Mouse (Mus musculus) urinary bladder, adult 18-20 months (tissue): ENCODE measurements around the gene Capn8.

Experiments
- DNase-seq, 2 experiments: peaks; one replicate each; pipeline ENCODE4 v3.0.0; 2022; ENCODE audit warnings: low spot score in 2 of 2, mixed read lengths in 2 of 2

Capn8 gene

GRCm38 (mm10) chr1:182550761-182551160, 14.0 kb upstream of the Capn8 start:
- DNase-seq: no peak

GRCm38 (mm10) chr1:182553649-182554375, 11.0 kb upstream of the Capn8 start:
- peak in 1 of 2 experiments; percentile 42 for DNase-seq

GRCm38 (mm10) chr1:182558271-182558670, 6.5 kb upstream of the Capn8 start:
- DNase-seq: no peak

- no peak for DNase-seq
These were observed 5.3 kb upstream of the Capn8 start for GRCm38 (mm10) chr1:182559530-182559929.

- DNase-seq: no peak
These were observed 4.3 kb upstream of the Capn8 start for GRCm38 (mm10) chr1:182560390-182561098.

- DNase-seq: peak in 1 of 2 experiments; percentile 20
These were observed 2.8 kb upstream of the Capn8 start for GRCm38 (mm10) chr1:182561945-182562514.

- DNase-seq: no peak
These were observed 2.0 kb upstream of the Capn8 start for GRCm38 (mm10) chr1:182562576-182563370.

GRCm38 (mm10) chr1:182565351-182565835, 586 bp downstream of the Capn8 start:
- no peak for DNase-seq

DNA sequence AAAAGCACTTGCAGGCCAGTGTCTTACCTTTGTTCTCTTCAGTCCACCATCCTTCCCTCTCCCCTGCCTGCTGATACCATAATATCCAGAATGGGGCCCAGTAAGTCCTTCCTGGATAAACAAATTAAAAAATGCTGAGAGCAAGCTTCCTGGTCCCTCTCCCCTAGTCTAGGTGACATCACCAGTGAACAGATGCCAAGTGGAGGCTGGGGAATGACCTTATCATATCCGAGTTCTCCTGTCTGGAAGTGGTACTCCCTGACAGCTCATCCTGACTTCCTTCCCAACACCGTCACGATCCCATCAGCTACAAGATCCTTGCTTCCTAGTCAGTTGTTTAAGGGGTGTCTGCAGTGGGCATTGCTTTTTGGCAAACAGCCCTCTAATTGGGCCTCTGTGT, 6.3 kb downstream of the Capn8 start:
- no peak for DNase-seq

- no peak for DNase-seq
These were observed 7.2 kb downstream of the Capn8 start for GRCm38 (mm10) chr1:182571973-182572372.

DNA sequence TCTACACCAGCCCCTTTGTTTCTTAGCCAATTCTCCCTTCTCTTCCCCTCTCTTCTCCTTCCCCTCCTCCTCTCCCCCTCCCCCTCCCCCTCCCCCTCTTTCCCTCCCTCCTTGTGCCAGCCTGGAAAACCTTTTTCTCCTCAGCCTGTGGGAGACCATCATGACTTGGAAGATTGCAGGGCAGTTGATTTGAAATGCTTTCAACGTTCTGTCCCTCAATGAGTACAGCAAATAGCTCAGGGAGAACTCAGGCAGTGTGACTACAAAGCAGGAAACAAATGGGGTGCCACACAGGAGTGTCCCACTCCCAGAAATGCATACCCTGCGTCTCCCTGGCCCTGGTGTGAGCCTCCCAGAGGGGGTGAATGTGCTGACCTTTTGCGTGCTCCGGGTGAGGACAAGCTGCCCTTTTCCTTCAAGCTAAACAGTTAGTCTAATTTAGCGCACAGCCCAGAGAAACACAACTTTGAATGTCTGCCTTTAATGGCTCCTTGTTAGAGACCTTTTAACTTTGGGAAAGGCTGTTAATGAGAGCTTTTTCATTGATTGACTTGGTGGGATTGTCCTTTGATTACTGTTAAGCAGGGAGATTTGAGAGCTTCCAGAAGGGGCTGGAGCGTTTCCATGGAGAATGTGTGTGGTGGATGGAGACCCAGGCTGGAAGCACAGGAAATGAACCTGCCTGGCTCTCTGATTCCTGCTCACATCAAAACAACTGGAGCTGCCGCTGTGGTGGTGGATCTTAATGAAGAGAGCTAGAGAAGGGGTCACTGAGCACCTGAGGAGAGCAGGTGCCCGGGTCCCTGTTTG, 9.3 kb downstream of the Capn8 start:
- no peak for DNase-seq

DNA sequence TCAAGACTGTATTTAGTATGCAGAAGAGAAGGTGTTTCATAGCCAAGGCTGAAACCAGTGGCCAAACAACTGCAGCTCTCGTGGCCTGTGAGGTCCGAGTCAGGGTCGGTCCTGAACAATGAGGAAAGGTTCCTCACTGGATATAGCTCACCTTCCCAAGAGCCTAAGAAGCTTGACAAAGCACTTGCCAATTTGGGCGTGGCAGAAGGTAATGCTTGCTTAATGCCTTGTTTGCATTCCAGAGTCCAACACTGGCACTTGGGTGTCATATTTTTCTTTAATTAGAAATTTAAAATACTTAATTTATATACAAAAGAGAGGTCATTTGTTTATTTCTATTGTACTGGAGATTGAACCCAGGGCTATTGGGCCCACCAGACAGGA, 9.9 kb downstream of the Capn8 start:
- no peak for DNase-seq

- DNase-seq: no peak
These were observed 19.4 kb downstream of the Capn8 start for GRCm38 (mm10) chr1:182584169-182584568.

DNA sequence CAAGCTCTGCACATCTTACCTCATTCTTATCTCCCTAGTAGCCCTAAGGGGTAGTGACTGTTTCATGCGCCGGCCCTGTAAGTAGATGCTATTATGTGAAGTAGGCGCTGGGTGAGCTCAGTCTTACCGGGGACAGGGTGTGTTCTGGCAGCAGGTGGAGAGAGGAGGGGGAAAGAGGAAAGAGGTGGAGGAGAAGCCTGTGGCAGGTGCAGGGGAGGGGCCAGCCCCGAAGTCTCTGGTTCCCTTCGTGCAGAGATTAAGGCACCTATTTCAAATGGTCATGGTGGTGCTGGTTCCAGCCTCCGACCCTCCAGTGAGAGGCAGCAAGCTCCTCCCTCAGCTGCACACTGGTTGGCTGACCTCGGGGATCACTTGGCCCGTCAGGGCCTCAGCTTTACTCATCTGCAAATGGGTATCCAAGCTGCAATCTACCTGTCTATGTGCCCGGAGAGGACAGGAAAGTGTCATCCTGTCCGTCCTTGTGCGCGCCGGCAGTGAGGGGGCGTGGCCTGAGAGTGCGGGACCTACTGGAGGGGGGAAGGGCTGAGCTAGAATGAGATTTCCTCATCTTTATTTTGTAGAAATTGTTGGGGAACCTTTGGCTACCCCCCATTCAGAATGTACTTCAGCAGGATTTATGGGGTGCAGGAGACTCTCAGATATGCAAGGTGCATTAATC, 20.5 kb downstream of the Capn8 start:
- no peak for DNase-seq

GRCm38 (mm10) chr1:182587706-182588105, 22.9 kb downstream of the Capn8 start:
- no peak for DNase-seq

- no peak for DNase-seq
These were observed 26.7 kb downstream of the Capn8 start for GRCm38 (mm10) chr1:182591491-182591890.

GRCm38 (mm10) chr1:182592436-182592835, 27.6 kb downstream of the Capn8 start:
- DNase-seq: no peak

DNA sequence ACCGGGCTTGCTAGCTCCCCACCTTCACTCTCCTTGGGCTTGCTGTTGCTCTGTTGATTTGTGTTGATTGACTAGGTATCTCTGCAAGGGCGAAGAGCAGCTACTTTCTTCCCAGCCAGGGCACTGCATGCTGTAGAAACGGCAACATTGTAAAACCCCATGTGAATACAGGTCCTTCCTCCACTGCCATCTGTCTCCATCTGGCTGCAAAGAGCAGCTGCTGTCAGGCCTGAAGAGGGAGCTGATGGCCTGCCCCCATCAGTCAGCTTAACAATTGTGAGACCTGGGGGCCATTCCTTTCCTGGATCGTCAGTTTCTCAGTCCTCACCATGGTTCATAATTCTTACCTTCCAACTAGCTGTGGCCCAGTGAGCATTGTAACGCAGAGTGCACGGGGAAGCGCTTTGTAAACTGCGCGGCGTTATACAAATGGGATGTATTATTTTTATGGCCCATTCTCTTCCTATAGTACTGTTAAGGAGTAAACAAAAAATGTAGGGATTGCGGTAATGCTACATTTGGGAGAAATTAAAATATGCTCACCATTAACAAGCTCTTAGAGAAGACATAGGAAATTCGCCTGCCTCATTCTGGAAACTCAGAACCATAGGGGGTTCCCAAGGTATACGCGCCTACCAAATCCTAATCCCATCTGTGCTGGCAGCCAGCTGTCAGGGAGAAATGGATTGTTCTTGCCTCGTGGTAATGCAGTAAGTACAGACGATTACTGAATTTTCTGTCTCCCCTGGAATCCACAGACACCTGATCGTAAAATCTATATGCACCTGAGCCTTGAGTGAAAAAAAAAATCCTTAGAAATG, 40.7 kb downstream of the Capn8 start:
- DNase-seq: no peak

GRCm38 (mm10) chr1:182609701-182610335, 45.0 kb downstream of the Capn8 start:
- DNase-seq: no peak
